Mouse (Mus musculus) retina, embryonic 14.5 days (tissue): Measurements from ENCODE around the gene Trp53.

Experiments
- DNase-seq: peaks from one replicate; pipeline ENCODE4 v3.0.0-alpha.2; 2015; ENCODE audit warnings: low spot score

Gene Trp53

DNA sequence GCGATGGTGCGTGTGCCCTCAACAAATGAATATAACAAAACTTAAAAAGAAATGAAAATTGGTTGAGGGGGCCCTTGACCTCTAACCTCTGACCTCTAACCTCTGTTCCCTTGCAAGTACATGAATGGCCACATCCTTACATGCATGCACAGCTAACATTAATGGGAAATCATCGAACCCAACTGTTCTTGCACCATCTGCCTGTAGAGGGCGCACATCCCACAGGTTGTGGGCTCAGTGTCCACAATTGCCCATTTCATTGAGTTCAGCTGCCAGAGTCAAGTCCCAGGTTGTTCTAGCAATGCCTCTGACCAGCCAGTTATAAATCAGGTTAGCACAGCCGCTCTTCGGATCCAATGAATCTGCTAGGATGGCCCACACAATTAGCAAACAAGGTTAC is 48.1 kb downstream of the Trp53 start:
- peak; percentile 90 for DNase-seq

DNA sequence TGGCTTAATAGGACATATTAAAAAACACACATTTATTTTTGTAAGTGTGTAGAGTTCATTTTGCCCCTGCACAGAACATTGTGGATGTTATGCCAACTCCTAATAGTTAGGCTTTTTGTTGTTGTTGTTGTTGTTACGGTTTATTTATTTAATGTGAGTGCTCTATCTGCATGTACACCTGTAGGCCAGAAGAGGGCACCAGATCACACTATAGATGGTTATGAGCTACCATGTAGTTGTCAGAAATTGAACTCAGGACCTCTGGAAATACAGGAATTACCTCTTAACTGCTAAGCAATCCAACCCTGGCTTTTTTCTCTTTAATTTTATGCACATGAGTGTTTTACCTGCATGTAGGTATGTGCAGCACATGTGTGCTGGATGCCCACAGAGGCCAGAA is 49.6 kb downstream of the Trp53 start:
- peak; percentile 47 for DNase-seq

DNA sequence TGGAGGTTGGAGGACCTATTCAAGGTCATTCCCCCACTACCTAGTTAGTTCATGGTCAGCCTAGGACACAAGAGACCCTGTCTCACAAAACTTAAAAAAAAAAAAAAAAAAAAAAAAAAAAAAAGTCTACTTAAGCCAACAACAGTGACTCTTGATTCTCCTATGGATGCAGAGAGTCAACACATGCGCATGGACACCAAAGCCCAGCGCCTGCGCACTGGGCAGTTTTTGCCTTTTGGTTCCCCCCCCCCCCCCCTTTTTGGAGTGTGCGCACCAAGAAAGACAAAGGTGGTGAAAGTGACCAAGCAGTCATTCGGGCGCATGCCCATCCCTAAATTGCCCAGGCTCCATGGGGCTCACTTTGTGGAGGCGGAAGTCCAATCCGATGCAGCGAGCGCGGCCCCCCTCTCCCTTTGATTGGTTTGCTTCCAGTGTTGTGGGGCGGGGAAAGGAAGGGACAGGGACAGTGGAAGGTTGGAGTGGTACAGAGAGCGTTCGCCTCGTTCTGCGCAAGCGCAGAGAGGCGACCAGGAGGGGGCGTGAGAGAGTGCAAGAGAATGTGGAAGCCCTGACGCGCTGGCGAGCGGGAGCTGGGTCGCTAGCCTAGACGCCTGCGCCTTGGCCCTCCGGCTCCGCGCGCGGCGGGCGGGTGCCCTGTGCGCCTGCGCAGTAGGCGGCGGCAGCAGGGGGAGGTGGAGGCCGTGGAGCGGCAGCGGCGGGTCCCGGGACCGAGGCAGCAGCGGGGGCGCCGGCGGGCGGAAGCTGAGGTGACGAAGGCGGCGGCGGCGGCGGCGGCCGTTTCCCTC is 52.3 kb downstream of the Trp53 start, which contains the start of gene Fxr2:
Gene Fxr2 (plus strand): TSS at position 707 of the 806 bp plus-strand sequence.
- DNase-seq: peak; percentile 100

DNA sequence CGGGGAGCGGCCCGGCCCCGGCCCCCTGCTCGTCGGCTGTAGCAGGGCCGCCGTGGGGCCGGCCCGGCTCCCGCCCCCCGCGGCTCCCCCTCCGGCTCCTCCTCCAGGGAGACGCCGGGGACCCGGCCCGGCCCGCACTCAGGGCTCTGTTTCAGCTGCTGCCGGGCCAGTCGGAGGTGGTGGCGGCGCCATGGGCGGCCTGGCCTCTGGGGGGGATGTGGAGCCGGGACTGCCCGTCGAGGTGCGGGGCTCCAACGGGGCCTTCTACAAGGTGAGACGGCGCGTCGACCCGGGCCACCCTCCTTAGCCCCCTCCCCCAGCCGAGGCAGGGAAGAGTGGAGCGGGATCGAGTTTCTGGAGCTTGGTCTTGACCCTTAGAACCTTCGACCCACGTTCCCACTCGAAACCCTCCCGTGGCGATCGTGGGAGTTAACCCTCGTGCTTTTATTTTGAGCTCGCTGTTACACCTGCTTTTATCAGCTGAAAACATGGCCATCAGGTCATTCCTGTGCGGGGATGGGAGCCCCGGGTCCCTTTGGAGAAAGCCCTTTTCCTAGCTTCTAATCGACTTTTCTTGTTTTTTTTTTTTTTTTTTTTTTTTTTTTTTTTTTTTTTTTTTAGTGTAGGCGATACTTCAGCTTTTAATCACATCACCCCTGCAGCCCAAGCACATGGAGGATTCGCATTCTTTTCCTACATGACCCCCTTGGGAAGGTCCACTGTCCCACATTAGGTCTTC is 53.1 kb downstream of the Trp53 start:
- DNase-seq: no peak

DNA sequence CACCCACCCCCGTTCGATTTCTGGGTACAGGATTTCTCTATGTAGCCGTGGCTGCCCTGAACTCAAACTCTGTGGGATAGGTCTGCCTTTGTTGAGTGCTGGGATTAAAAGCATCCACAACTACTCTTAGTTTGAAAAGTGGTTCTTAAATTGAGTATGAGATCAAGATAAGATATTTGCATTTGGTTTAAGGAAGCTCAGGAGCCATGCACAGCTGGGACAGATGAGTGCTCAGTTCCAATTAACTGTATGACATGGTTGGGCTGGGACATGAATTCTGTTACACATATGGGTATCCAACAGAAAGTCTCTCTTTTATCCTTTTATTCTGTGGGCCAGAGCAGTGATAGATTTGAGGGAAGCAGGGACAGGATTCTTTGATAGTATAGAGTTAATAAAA is 55.3 kb downstream of the Trp53 start:
- no peak for DNase-seq
